Mouse (Mus musculus) kidney, adult 2 months (tissue): Measurements from ENCODE around the gene Prop1. TPM values are rescaled to one million over a fixed set of nuclear protein-coding genes. Genes with fewer than 3 reads are reported as not detected.

Experiments
- DNase-seq: peaks from one replicate; pipeline ENCODE4 v3.0.0; 2021
- H3K27ac ChIP-seq: fragments of 200-500 bp; 2 replicates; pipeline ENCODE4 v1.5.1; 2012; ENCODE audit warnings: low read depth, low read length, control low read depth, inconsistent platforms; ENCODE audit not compliant: insufficient read depth
- H3K27me3 ChIP-seq: fragments of 200-500 bp; replicated peaks from 2 replicates; pipeline ENCODE4 v1.6.1; 2012; ENCODE audit warnings: mild to moderate bottlenecking, moderate library complexity, low read length, inconsistent platforms; ENCODE audit not compliant: control insufficient read depth, insufficient read depth
- H3K36me3 ChIP-seq: fragments of 200-500 bp; 2 replicates; pipeline ENCODE4 v1.6.1; 2012; ENCODE audit warnings: mild to moderate bottlenecking, moderate library complexity, low read length, inconsistent platforms; ENCODE audit not compliant: control insufficient read depth, insufficient read depth
- H3K4me1 ChIP-seq: fragments of 200-500 bp; 2 replicates; pipeline ENCODE4 v1.6.1; 2011; ENCODE audit warnings: low read length; ENCODE audit not compliant: control insufficient read depth, insufficient read depth
- H3K4me3 ChIP-seq: fragments of 200-500 bp; 2 replicates; pipeline ENCODE4 v1.5.1; 2011; ENCODE audit warnings: mild to moderate bottlenecking, low read depth, low read length, control low read depth; ENCODE audit not compliant: insufficient read depth
- CTCF ChIP-seq: fragments of 200-500 bp; conservative IDR thresholded peaks from 2 replicates; pipeline ENCODE4 v1.5.1; 2011; ENCODE audit warnings: low read depth, mild to moderate bottlenecking, control low read depth, low read length, moderate library complexity, mixed read lengths; ENCODE audit not compliant: insufficient read depth, insufficient read length
- POLR2A ChIP-seq: fragments of 200-500 bp; IDR thresholded peaks from one replicate; pipeline ENCODE4 v1.6.1; 2011; ENCODE audit warnings: low read depth, low read length, control low read depth
- WGBS: fragments of 180-500 bp; shearing (Covaris S2); methylation state at CpG from one replicate; pipeline ENCODE4 v1.1.7; 2018; 5-methylcytosine and 5-hydroxymethylcytosine counted together
- polyA plus RNA-seq: library from polyadenylated mRNA; depleted of rRNA; stranded (reverse); fragments of >200 nt; gene quantifications from 2 replicates; pipeline ENCODE4 v1.2.3, GENCODE M21; 2012; rRNA removed

The Prop1 gene
- polyA plus RNA-seq: not detected in 2 replicates

GRCm38 (mm10) chr11:50953665-50954064, at the start of gene Prop1:
TSS of gene Prop1 (minus strand) at chr11:50953765.
- DNase-seq: no peak
- no peak for TF ChIP-seq CTCF
- 76% methylated on average over 6 of the region's 6 CpGs for WGBS

GRCm38 (mm10) chr11:51003296-51003695, 49.7 kb upstream of the Prop1 start, which contains the start of gene Olfr51:
TSS of gene Olfr51 (plus strand) at chr11:51003596.
- no peaks in the 10 kb centered on the region for H3K36me3 ChIP-seq
- no peaks in the 10 kb centered on the region for H3K27me3 ChIP-seq
- no peak within 1 kb of the TSS for H3K4me3 ChIP-seq
- no peak for DNase-seq
- WGBS: 76% methylated on average over 5 of the region's 5 CpGs
- TF ChIP-seq CTCF: no peak
- no peak for TF ChIP-seq POLR2A
- H3K4me1 ChIP-seq: no peaks in the 10 kb centered on the region
- H3K27ac ChIP-seq: no peak within 1 kb of the TSS

More at GRCm38 (mm10) chr11:50953665-50954064, at the start of gene Prop1:
- H3K4me3 ChIP-seq: no peak within 1 kb of the TSS
- H3K27ac ChIP-seq: no peak within 1 kb of the TSS
- H3K36me3 ChIP-seq: no peaks in the 10 kb centered on the region
- no peaks in the 10 kb centered on the region for H3K4me1 ChIP-seq
- no peaks in the 10 kb centered on the region for H3K27me3 ChIP-seq

GRCm38 (mm10) chr11:50981667-50982066, 28.1 kb upstream of the Prop1 start, which contains the start of gene Olfr1377:
TSS of gene Olfr1377 (plus strand) at chr11:50981967.
- DNase-seq: no peak
- Histone ChIP-seq H3K4me1 (no peaks in the 10 kb centered on the region), H3K4me3 (no peak within 1 kb of the TSS), H3K27me3 (no peaks in the 10 kb centered on the region), H3K27ac (no peak within 1 kb of the TSS), H3K36me3 (no peaks in the 10 kb centered on the region)
- WGBS: 68% methylated on average over 5 of the region's 5 CpGs
- no peak for TF ChIP-seq POLR2A
- TF ChIP-seq CTCF: no peak

GRCm38 (mm10) chr11:50977216-50977615, 23.7 kb upstream of the Prop1 start:
- no peaks in the 10 kb centered on the region for H3K4me1 ChIP-seq
- no peak overlapping the region for H3K4me3 ChIP-seq
- no peak for DNase-seq
- H3K27ac ChIP-seq: no peak overlapping the region
- TF ChIP-seq CTCF: peak; percentile 31; the same call in 1 of the 2 replicates
- TF ChIP-seq POLR2A: no peak
- H3K36me3 ChIP-seq: no peaks in the 10 kb centered on the region
- no peaks in the 10 kb centered on the region for H3K27me3 ChIP-seq
- WGBS: 79% methylated on average over 4 of the region's 4 CpGs

GRCm38 (mm10) chr11:50966230-50966629, 12.7 kb upstream of the Prop1 start, which contains the start of gene Olfr1378:
TSS of gene Olfr1378 (plus strand) at chr11:50966530.
- no peak for DNase-seq
- 86% methylated on average over 11 of the region's 11 CpGs for WGBS
- Histone ChIP-seq H3K36me3 (no peaks in the 10 kb centered on the region), H3K27ac (no peak within 1 kb of the TSS), H3K27me3 (no peaks in the 10 kb centered on the region), H3K4me1 (no peaks in the 10 kb centered on the region), H3K4me3 (no peak within 1 kb of the TSS)
- TF ChIP-seq CTCF: no peak
- no peak for TF ChIP-seq POLR2A

GRCm38 (mm10) chr11:50964886-50965285, 11.3 kb upstream of the Prop1 start:
- Histone ChIP-seq H3K4me3 (no peak overlapping the region), H3K36me3 (no peaks in the 10 kb centered on the region), H3K27ac (no peak overlapping the region), H3K27me3 (no peaks in the 10 kb centered on the region), H3K4me1 (no peaks in the 10 kb centered on the region)
- DNase-seq: peak; percentile 67
- no peak for TF ChIP-seq POLR2A
- no peak for TF ChIP-seq CTCF
- WGBS: 53% methylated on average over 2 of the region's 2 CpGs

GRCm38 (mm10) chr11:50952290-50952689, 1.3 kb downstream of the Prop1 start:
- Histone ChIP-seq H3K4me3 (no peak overlapping the region), H3K27ac (no peak overlapping the region), H3K36me3 (no peaks in the 10 kb centered on the region), H3K4me1 (no peaks in the 10 kb centered on the region), H3K27me3 (no peaks in the 10 kb centered on the region)
- no peak for TF ChIP-seq POLR2A
- no peak for TF ChIP-seq CTCF
- no peak for DNase-seq
- WGBS: 23% methylated on average over 14 of the region's 14 CpGs
